Mouse (Mus musculus) heart, postnatal 0 days (tissue): Measurements from ENCODE around the gene Olfr1199. TPM values are rescaled to one million over a fixed set of nuclear protein-coding genes. Genes with fewer than 3 reads are reported as not detected.

Source experiments
- ATAC-seq: fragments of 200-750 bp; cut with Nextera tagmentation; 2 replicates; pipeline ENCODE4 v1.8.0; 2017; ENCODE audit warnings: low read depth, moderate number of reproducible peaks, moderate library complexity; ENCODE audit not compliant: insufficient read depth
- DNase-seq: peaks from one replicate; pipeline ENCODE4 v3.0.0-alpha.2; 2016; ENCODE audit warnings: low spot score
- H3K27ac ChIP-seq: fragments of 300-500 bp; sonication (generic); 2 replicates; pipeline ENCODE4 v1.5.1; 2014; ENCODE audit warnings: low read depth, mild to moderate bottlenecking
- H3K27me3 ChIP-seq: fragments of 300-500 bp; sonication (generic); 2 replicates; pipeline ENCODE4 v1.6.1; 2014; ENCODE audit warnings: low read length, mixed read lengths; ENCODE audit not compliant: control insufficient read depth, insufficient read depth
- H3K36me3 ChIP-seq: fragments of 300-500 bp; sonication (generic); replicated peaks from 2 replicates; pipeline ENCODE4 v1.6.1; 2014; ENCODE audit warnings: low read length, mixed read lengths; ENCODE audit not compliant: control insufficient read depth, insufficient read depth
- H3K4me1 ChIP-seq: fragments of 300-500 bp; sonication (generic); 2 replicates; pipeline ENCODE4 v1.6.1; 2014; ENCODE audit warnings: antibody characterized with exemption; ENCODE audit not compliant: control insufficient read depth, insufficient read depth
- H3K4me2 ChIP-seq: fragments of 300-500 bp; sonication (generic); 2 replicates; pipeline ENCODE4 v1.6.1; 2014; ENCODE audit warnings: low read depth, mild to moderate bottlenecking, low read length, moderate library complexity
- H3K4me3 ChIP-seq: fragments of 300-500 bp; sonication (generic); 2 replicates; pipeline ENCODE4 v1.5.1; 2014; ENCODE audit warnings: low read depth, low read length
- H3K9ac ChIP-seq: fragments of 300-500 bp; sonication (generic); replicated peaks from 2 replicates; pipeline ENCODE4 v1.6.1; 2014; ENCODE audit warnings: low read depth, low read length, mixed read lengths
- H3K9me3 ChIP-seq: fragments of 300-500 bp; sonication (generic); replicated peaks from 2 replicates; pipeline ENCODE4 v1.6.1; 2016; ENCODE audit warnings: low read length; ENCODE audit not compliant: control insufficient read depth
- CTCF ChIP-seq: IDR thresholded peaks from 2 replicates; pipeline ENCODE4 v1.5.1; 2016; ENCODE audit warnings: antibody characterized with exemption, control low read depth, low read depth
- EP300 ChIP-seq: IDR thresholded peaks from 2 replicates; pipeline ENCODE4 v1.6.1; 2016; ENCODE audit warnings: antibody characterized with exemption, low read depth
- WGBS: fragments of 180-500 bp; shearing (Covaris S2); extraction: QIAGEN DNeasy Blood & Tissue Kit; methylation state at CpG from one replicate; pipeline ENCODE4 v1.1.7; 2014; 5-methylcytosine and 5-hydroxymethylcytosine counted together
- polyA plus RNA-seq: library from polyadenylated mRNA; unstranded; fragments of >200 nt; fragmentation: Nextera tagmentation; extraction: Ambion mirVana; gene quantifications from 2 replicates; pipeline ENCODE4 v1.2.1, GENCODE M21; 2015
- total RNA-seq: library from RNA; depleted of rRNA; stranded (reverse); fragments of >200 nt; gene quantifications from 2 replicates; pipeline ENCODE4 v1.2.3, GENCODE M21; 2014; ENCODE audit warnings: low replicate concordance; rRNA removed

The Olfr1199 gene
- total and polyA plus RNA-seq, 2 experiments from 2014 or later, result not detected

- H3K4me3 ChIP-seq, result no peak within 1 kb of the TSS
- no peak for TF ChIP-seq EP300
- TF ChIP-seq CTCF, result no peak
- no peaks in the 10 kb centered on the region for H3K27me3 ChIP-seq
- H3K4me1 ChIP-seq, result no peaks in the 10 kb centered on the region
- no peak within 1 kb of the TSS for H3K4me2 ChIP-seq
- 69% methylated on average over 2 of the region's 2 CpGs for WGBS
- ATAC-seq (no peak), DNase-seq (no peak)
- H3K9me3 ChIP-seq, result no peaks in the 10 kb centered on the region
- no peak within 1 kb of the TSS for H3K27ac ChIP-seq
- H3K36me3 ChIP-seq, result no peaks in the 10 kb centered on the region
- H3K9ac ChIP-seq, result no peak within 1 kb of the TSS
Observed at GRCm38 (mm10) chr2:88704497-88704896, 55.8 kb downstream of the Olfr1199 start, which contains the start of gene Olfr1196. Gene Olfr1196, minus strand, starts transcription at chr2:88704597.

Other genes starting within 250 kb of the Olfr1199 start
- not detected in 2 replicates for gene Olfr1186, start 241.9 kb downstream of the Olfr1199 start, total RNA-seq
- gene Olfr1186, start 241.9 kb downstream of the Olfr1199 start, polyA plus RNA-seq, result not detected in 2 replicates
- not detected in 2 replicates for gene Olfr1188, start 203.5 kb downstream of the Olfr1199 start, total RNA-seq
- not detected in 2 replicates for gene Olfr1188, start 203.5 kb downstream of the Olfr1199 start, polyA plus RNA-seq
- not detected in 2 replicates for gene Olfr1189, start 174.0 kb downstream of the Olfr1199 start, total RNA-seq
- not detected in 2 replicates for gene Olfr1189, start 174.0 kb downstream of the Olfr1199 start, polyA plus RNA-seq
- not detected in 2 replicates for gene Olfr1191-ps1, start 119.9 kb downstream of the Olfr1199 start, total RNA-seq
- gene Olfr1191-ps1, start 119.9 kb downstream of the Olfr1199 start, polyA plus RNA-seq, result not detected in 2 replicates
- not detected in 2 replicates for gene Olfr1192-ps1, start 112.0 kb downstream of the Olfr1199 start, total RNA-seq
- gene Olfr1192-ps1, start 112.0 kb downstream of the Olfr1199 start, polyA plus RNA-seq, result not detected in 2 replicates
- gene Olfr1193, start 84.8 kb downstream of the Olfr1199 start, total RNA-seq, result not detected in 2 replicates
- not detected in 2 replicates for gene Olfr1193, start 84.8 kb downstream of the Olfr1199 start, polyA plus RNA-seq
- gene Olfr1195, start 71.3 kb downstream of the Olfr1199 start, total RNA-seq, result not detected in 2 replicates
- gene Olfr1195, start 71.3 kb downstream of the Olfr1199 start, polyA plus RNA-seq, result not detected in 2 replicates
- gene Olfr1196, start 55.9 kb downstream of the Olfr1199 start, total RNA-seq, result not detected in 2 replicates
- not detected in 2 replicates for gene Olfr1196, start 55.9 kb downstream of the Olfr1199 start, polyA plus RNA-seq
- not detected in 2 replicates for gene Olfr1197, start 28.1 kb downstream of the Olfr1199 start, total RNA-seq
- gene Olfr1197, start 28.1 kb downstream of the Olfr1199 start, polyA plus RNA-seq, result not detected in 2 replicates
- not detected in 2 replicates for gene Olfr1198, start 9.1 kb downstream of the Olfr1199 start, total RNA-seq
- not detected in 2 replicates for gene Olfr1198, start 9.1 kb downstream of the Olfr1199 start, polyA plus RNA-seq
- not detected in 2 replicates for gene Olfr1200, start 10.0 kb upstream of the Olfr1199 start, total RNA-seq
- not detected in 2 replicates for gene Olfr1200, start 10.0 kb upstream of the Olfr1199 start, polyA plus RNA-seq
- not detected in 2 replicates for gene Olfr1201, start 32.6 kb upstream of the Olfr1199 start, total RNA-seq
- not detected in 2 replicates for gene Olfr1201, start 32.6 kb upstream of the Olfr1199 start, polyA plus RNA-seq
- gene Olfr1202, start 54.0 kb upstream of the Olfr1199 start, total RNA-seq, result not detected in 2 replicates
- gene Olfr1202, start 54.0 kb upstream of the Olfr1199 start, polyA plus RNA-seq, result not detected in 2 replicates
- gene Olfr1205, start 69.3 kb upstream of the Olfr1199 start, total RNA-seq, result not detected in 2 replicates
- gene Olfr1205, start 69.3 kb upstream of the Olfr1199 start, polyA plus RNA-seq, result not detected in 2 replicates
- not detected in 2 replicates for gene Olfr1204, start 88.8 kb upstream of the Olfr1199 start, total RNA-seq
- not detected in 2 replicates for gene Olfr1204, start 88.8 kb upstream of the Olfr1199 start, polyA plus RNA-seq
- gene Olfr1206, start 102.8 kb upstream of the Olfr1199 start, total RNA-seq, result not detected in 2 replicates
- gene Olfr1206, start 102.8 kb upstream of the Olfr1199 start, polyA plus RNA-seq, result not detected in 2 replicates
- gene Olfr1208, start 141.8 kb upstream of the Olfr1199 start, total RNA-seq, result not detected in 2 replicates
- gene Olfr1208, start 141.8 kb upstream of the Olfr1199 start, polyA plus RNA-seq, result not detected in 2 replicates
- not detected in 2 replicates for gene Olfr1209, start 154.7 kb upstream of the Olfr1199 start, total RNA-seq
- not detected in 2 replicates for gene Olfr1209, start 154.7 kb upstream of the Olfr1199 start, polyA plus RNA-seq
- gene Olfr1211, start 177.6 kb upstream of the Olfr1199 start, total RNA-seq, result not detected in 2 replicates
- not detected in 2 replicates for gene Olfr1211, start 177.6 kb upstream of the Olfr1199 start, polyA plus RNA-seq
- not detected in 2 replicates for gene Olfr1212, start 193.5 kb upstream of the Olfr1199 start, total RNA-seq
- gene Olfr1212, start 193.5 kb upstream of the Olfr1199 start, polyA plus RNA-seq, result not detected in 2 replicates
- gene Gm13762, start 219.8 kb upstream of the Olfr1199 start, total RNA-seq, result not detected in 2 replicates
- gene Gm13762, start 219.8 kb upstream of the Olfr1199 start, polyA plus RNA-seq, result not detected in 2 replicates
- not detected in 2 replicates for gene Olfr1214, start 232.2 kb upstream of the Olfr1199 start, total RNA-seq
- gene Olfr1214, start 232.2 kb upstream of the Olfr1199 start, polyA plus RNA-seq, result not detected in 2 replicates
- not detected in 2 replicates for gene Olfr1215, start 246.5 kb upstream of the Olfr1199 start, total RNA-seq
- not detected in 2 replicates for gene Olfr1215, start 246.5 kb upstream of the Olfr1199 start, polyA plus RNA-seq